Mouse (Mus musculus) lung, embryonic 14.5 days (tissue): ENCODE measurements around the gene Ppp6r3. TPM values are rescaled to one million over a fixed set of nuclear protein-coding genes. Genes with fewer than 3 reads are reported as not detected.

Source experiments
- ATAC-seq: fragments of 200-750 bp; cut with Nextera tagmentation; 2 replicates; pipeline ENCODE4 v1.8.0; 2017; ENCODE audit warnings: mild to moderate bottlenecking, moderate TSS enrichment, moderate library complexity; ENCODE audit not compliant: insufficient read depth
- DNase-seq: peaks from one replicate; pipeline ENCODE4 v3.0.0-alpha.2; 2015
- H3K27ac ChIP-seq: fragments of 300-500 bp; sonication (generic); 2 replicates; pipeline ENCODE4 v1.5.1; 2014; ENCODE audit warnings: low read depth, mild to moderate bottlenecking, moderate library complexity
- H3K27me3 ChIP-seq: fragments of 300-500 bp; sonication (generic); 2 replicates; pipeline ENCODE4 v1.6.1; 2014; ENCODE audit warnings: low read length, control low read depth; ENCODE audit not compliant: insufficient read depth
- H3K36me3 ChIP-seq: fragments of 300-500 bp; sonication (generic); 2 replicates; pipeline ENCODE4 v1.6.1; 2014; ENCODE audit warnings: control low read depth; ENCODE audit not compliant: insufficient read depth
- H3K4me1 ChIP-seq: fragments of 300-500 bp; sonication (generic); 2 replicates; pipeline ENCODE4 v1.6.1; 2014; ENCODE audit warnings: antibody characterized with exemption, control low read depth; ENCODE audit not compliant: insufficient read depth
- H3K4me2 ChIP-seq: fragments of 300-500 bp; sonication (generic); 2 replicates; pipeline ENCODE4 v1.6.1; 2014; ENCODE audit warnings: mild to moderate bottlenecking
- H3K4me3 ChIP-seq: fragments of 300-500 bp; sonication (generic); 2 replicates; pipeline ENCODE4 v1.5.1; 2014; ENCODE audit warnings: low read depth, low read length
- H3K9ac ChIP-seq: fragments of 300-500 bp; sonication (generic); 2 replicates; pipeline ENCODE4 v1.6.1; 2014
- H3K9me3 ChIP-seq: fragments of 300-500 bp; sonication (generic); 2 replicates; pipeline ENCODE4 v1.6.1; 2016; ENCODE audit warnings: low read depth, low read length, control low read depth
- CTCF ChIP-seq: IDR thresholded peaks from 2 replicates; pipeline ENCODE4 v1.5.1; 2016; ENCODE audit warnings: antibody characterized with exemption, low read depth
- WGBS: fragments of 180-500 bp; shearing (Covaris S2); extraction: QIAGEN DNeasy Blood & Tissue Kit; methylation state at CpG from one replicate; pipeline ENCODE4 v1.1.7; 2014; 5-methylcytosine and 5-hydroxymethylcytosine counted together
- polyA plus RNA-seq: library from polyadenylated mRNA; unstranded; fragments of >200 nt; fragmentation: Nextera tagmentation; extraction: Ambion mirVana; gene quantifications from 2 replicates; pipeline ENCODE4 v1.2.1, GENCODE M21; 2014

Gene Ppp6r3
- polyA plus RNA-seq, 1 experiment from 2014 or later, result 74.6 TPM

DNA sequence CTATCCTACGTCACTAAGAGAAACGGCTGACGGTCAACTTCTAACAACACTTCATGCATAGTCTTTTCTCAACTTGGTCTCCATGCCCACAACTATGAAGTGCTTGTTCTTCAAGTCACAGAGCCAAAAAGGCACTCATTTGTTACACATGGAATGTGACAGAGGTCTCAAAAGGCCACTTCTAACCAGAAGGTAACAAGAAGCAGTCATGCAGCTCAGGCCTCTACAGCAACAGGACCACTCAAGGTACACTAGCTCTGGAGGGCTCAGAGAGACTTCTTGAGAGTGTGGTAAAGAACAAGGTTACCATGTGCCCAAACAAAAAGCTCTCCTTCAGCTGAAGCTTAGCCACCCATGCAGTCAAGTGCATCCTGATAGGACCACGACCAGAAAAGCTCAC is 46.9 kb downstream of the Ppp6r3 start:
- Histone ChIP-seq H3K9me3 (no peaks in the 10 kb centered on the region), H3K4me1 (no peaks in the 10 kb centered on the region), H3K4me3 (no peak overlapping the region), H3K4me2 (no peak overlapping the region), H3K9ac (no peak overlapping the region), H3K36me3 (peaks cover 31% of the 10 kb centered on the region), H3K27me3 (no peaks in the 10 kb centered on the region), H3K27ac (no peak overlapping the region)
- peak; percentile 51 for DNase-seq
- peak; percentile 24; the same call in 1 of the 2 replicates for ATAC-seq
- no peak for TF ChIP-seq CTCF
- WGBS, result 61% methylated on average over 4 of the region's 4 CpGs

DNA sequence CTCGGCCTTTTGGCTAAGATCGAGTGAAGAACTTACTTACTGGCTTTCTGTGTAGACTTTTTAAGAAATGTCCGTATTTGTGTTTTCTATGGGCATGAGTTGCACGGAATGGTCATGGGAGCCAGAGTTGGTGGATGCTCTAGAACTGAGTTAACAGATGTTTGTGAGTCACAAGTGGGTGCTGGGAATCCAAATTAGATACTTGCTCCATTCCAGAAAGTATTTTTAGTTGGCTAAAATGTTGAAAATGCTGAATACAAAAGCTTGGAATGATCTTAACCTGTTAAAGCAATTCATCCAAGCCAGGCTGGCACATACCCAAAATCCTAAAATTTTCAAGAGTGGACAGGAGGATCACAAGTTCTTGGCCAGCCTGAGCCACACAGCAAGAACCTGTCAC is 48.0 kb downstream of the Ppp6r3 start:
- ATAC-seq (no peak), DNase-seq (no peak)
- Histone ChIP-seq H3K36me3 (peaks cover 38% of the 10 kb centered on the region), H3K27ac (no peak overlapping the region), H3K4me2 (no peak overlapping the region), H3K9me3 (no peaks in the 10 kb centered on the region), H3K4me1 (no peaks in the 10 kb centered on the region), H3K27me3 (no peaks in the 10 kb centered on the region), H3K4me3 (no peak overlapping the region), H3K9ac (no peak overlapping the region)
- 96% methylated on average over 4 of the region's 4 CpGs for WGBS
- TF ChIP-seq CTCF, result no peak

DNA sequence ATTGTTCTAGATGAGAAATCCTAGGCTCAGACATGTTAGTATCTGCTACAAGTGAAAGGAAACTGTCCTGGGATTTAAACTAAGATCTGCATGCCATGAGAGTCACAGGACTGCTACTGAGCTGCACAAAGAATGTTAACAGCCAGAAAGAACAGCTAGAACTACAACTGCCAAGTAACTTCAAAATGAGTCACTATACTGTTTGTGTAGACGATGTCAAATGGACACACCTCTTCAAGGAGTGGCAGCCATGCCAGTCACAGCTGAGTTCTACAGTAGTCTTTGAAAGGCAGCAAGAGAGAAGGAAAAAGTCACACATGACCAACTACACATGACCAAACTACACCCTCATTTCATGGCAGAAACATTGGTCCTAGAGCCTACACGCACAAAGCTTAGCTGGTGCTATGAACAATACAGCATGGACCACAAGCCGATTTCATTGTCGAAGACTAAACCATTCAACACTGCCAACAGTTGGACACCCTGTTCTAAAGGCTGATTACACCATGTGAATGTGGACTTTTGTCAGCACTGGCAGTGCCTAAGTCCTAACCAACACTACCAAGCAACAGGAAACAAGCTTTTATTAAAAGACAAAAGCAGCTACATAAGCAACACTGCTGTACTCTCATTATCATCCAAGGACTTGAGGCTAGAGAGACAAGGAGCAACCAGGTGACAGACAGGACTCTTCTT is 55.9 kb downstream of the Ppp6r3 start:
- no peak overlapping the region for H3K9ac ChIP-seq
- H3K27ac ChIP-seq, result no peak overlapping the region
- DNase-seq (no peak), ATAC-seq (no peak)
- H3K27me3 ChIP-seq, result no peaks in the 10 kb centered on the region
- no peak for TF ChIP-seq CTCF
- 94% methylated on average over 4 of the region's 4 CpGs for WGBS
- H3K9me3 ChIP-seq, result no peaks in the 10 kb centered on the region
- H3K4me2 ChIP-seq, result no peak overlapping the region
- no peaks in the 10 kb centered on the region for H3K4me1 ChIP-seq
- peaks cover 84% of the 10 kb centered on the region for H3K36me3 ChIP-seq
- no peak overlapping the region for H3K4me3 ChIP-seq

DNA sequence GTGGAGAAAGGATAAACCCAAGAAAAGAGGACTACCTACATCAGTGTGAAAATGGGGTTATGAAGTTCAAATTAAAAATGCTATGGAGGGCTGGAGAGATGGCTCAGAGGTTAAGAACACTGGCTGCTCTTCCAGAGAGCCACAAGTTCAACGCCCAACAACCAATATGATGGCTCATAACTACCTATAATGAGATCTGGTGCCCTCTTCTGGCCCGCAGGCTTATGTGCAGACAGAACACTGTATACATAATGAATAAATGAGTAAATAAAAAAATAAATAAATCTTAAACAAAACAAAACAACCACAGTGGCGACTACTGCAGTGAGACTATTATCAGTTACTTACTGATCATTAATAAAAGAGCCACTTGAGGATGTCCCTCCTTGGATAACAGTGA is 78.3 kb downstream of the Ppp6r3 start:
- no peaks in the 10 kb centered on the region for H3K4me1 ChIP-seq
- DNase-seq (no peak), ATAC-seq (no peak)
- no peak overlapping the region for H3K9ac ChIP-seq
- H3K27me3 ChIP-seq, result no peaks in the 10 kb centered on the region
- H3K36me3 ChIP-seq, result peaks cover 88% of the 10 kb centered on the region
- no peak overlapping the region for H3K27ac ChIP-seq
- WGBS, result 85% methylated on average over 3 of the region's 3 CpGs
- no peak overlapping the region for H3K4me2 ChIP-seq
- no peaks in the 10 kb centered on the region for H3K9me3 ChIP-seq
- no peak overlapping the region for H3K4me3 ChIP-seq
- no peak for TF ChIP-seq CTCF

DNA sequence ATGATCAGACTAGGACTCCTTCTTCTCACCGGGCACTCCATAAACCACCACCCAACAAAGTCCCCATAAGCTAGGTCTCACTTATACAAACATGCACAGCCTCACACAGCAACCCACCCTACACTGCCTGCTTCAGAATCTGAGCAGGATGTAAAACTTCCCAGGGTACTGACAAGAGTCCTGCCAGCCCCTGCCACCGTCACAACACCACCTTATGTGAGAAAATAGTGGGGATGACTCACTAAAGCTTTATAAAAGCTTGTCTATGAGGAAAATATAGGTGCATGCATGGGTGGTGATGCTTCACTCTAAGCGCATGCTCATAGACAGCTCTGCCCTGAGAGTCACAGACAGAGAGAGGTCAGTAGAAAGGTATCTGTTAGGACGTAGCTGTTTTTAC is 85.7 kb downstream of the Ppp6r3 start:
- DNase-seq, result no peak
- no peaks in the 10 kb centered on the region for H3K27me3 ChIP-seq
- H3K4me2 ChIP-seq, result no peak overlapping the region
- ATAC-seq, result no peak
- no peak for TF ChIP-seq CTCF
- no peaks in the 10 kb centered on the region for H3K4me1 ChIP-seq
- H3K4me3 ChIP-seq, result no peak overlapping the region
- 93% methylated on average over 4 of the region's 4 CpGs for WGBS
- H3K27ac ChIP-seq, result no peak overlapping the region
- H3K36me3 ChIP-seq, result peaks cover 95% of the 10 kb centered on the region
- no peak overlapping the region for H3K9ac ChIP-seq
- H3K9me3 ChIP-seq, result no peaks in the 10 kb centered on the region

DNA sequence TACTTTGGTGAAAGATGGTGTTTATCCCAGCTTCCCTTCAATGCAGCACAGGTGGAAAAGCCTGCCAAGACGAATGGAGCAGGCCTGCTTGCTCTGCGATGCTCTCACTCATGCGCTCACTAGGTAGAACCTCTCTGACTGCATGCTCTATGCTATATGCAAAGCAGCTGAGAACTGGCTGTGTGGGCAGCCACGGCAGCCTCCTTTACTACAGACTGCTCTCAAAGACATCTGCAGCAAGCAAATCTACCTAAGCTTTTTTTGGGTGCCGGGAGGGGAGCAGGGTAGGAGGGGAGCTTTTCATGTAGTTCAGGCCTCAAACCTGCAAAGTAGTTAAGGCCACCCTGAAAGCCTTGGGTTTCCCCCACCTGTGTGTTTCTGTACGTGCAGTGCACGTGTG is 92.7 kb downstream of the Ppp6r3 start:
- H3K27me3 ChIP-seq, result no peaks in the 10 kb centered on the region
- H3K27ac ChIP-seq, result no peak overlapping the region
- H3K9ac ChIP-seq, result no peak overlapping the region
- TF ChIP-seq CTCF, result no peak
- WGBS, result 93% methylated on average over 7 of the region's 7 CpGs
- no peaks in the 10 kb centered on the region for H3K9me3 ChIP-seq
- no peak overlapping the region for H3K4me2 ChIP-seq
- H3K36me3 ChIP-seq, result peaks cover 88% of the 10 kb centered on the region
- DNase-seq (no peak), ATAC-seq (no peak)
- H3K4me3 ChIP-seq, result no peak overlapping the region
- no peaks in the 10 kb centered on the region for H3K4me1 ChIP-seq

DNA sequence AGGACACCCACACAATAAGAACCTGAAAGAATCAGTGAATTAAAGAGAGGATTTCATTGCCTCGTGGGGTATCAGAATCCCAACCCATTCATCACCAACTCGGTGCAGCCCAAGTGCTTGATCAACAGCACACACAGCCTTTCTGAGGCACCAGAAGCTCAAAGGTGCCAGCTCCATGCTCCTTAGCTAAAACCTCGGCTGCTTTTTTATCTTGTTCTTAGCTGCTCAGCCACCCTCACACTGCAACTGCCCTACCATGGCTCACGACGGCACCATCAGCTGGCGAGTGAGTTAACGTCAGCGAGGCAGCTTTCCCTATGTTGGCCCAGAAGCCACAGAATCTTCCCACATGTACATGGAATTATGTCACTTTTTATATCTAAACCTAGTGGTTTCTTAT is 95.4 kb downstream of the Ppp6r3 start:
- Histone ChIP-seq H3K4me1 (no peaks in the 10 kb centered on the region), H3K4me2 (no peak overlapping the region), H3K27ac (no peak overlapping the region), H3K9me3 (no peaks in the 10 kb centered on the region), H3K4me3 (no peak overlapping the region), H3K27me3 (no peaks in the 10 kb centered on the region), H3K36me3 (peaks cover 83% of the 10 kb centered on the region), H3K9ac (no peak overlapping the region)
- no peak for TF ChIP-seq CTCF
- DNase-seq (no peak), ATAC-seq (no peak)
- 91% methylated on average over 8 of the region's 8 CpGs for WGBS
